Mouse (Mus musculus) thymus, adult 2 months (tissue): ENCODE data around the gene Castor1.

Source experiments
- CTCF ChIP-seq: fragments of 200-500 bp; IDR thresholded peaks from 2 replicates; pipeline ENCODE4 v1.5.1; 2012; ENCODE audit warnings: mild to moderate bottlenecking, control low read depth, low read length, moderate library complexity, borderline replicate concordance; ENCODE audit not compliant: control insufficient read depth, poor library complexity, insufficient read depth; ENCODE audit errors: extremely low read depth
- POLR2A ChIP-seq: fragments of 200-500 bp; IDR thresholded peaks from 2 replicates; pipeline ENCODE4 v1.6.1; 2012; ENCODE audit warnings: mild to moderate bottlenecking, low read length, control low read depth, moderate library complexity; ENCODE audit not compliant: control insufficient read depth, poor library complexity, insufficient read depth; ENCODE audit errors: extremely low read depth

DNA sequence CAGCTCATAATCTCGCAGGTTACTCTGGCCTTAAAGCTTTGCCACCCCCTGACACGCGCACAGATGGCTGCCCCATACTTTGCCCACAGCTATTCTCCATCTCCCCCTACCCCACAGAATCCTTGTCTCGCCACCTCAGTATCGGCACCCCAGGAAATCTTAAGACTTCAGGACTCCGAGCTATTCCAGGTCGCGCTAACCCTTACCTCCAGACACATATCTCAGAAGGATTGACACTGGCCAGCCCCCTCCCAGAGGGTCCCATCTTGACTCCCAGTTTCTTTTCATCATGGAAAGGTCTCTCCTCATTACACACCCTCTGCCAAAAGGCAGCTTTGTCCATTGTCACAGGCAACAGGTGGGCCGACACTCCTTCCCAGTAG lies 30.7 kb upstream of the Castor1 start:
- TF ChIP-seq POLR2A (no peak), CTCF (no peak)
